Mouse (Mus musculus) G1E (cell line): ENCODE measurements around the gene Celf2.

Source experiments
- CTCF ChIP-seq: IDR thresholded peaks from 2 replicates; pipeline ENCODE4 v1.5.1; 2012; ENCODE audit warnings: low read depth, low read length, inconsistent platforms, mixed read lengths
- TAL1 ChIP-seq: conservative IDR thresholded peaks from 2 replicates; pipeline ENCODE4 v1.6.1; 2012; ENCODE audit warnings: low read depth, low read length, inconsistent platforms, mixed read lengths

- TF ChIP-seq CTCF (no peak), TAL1 (no peak)
Measured at GRCm38 (mm10) chr2:6586122-6586681, 923.2 kb downstream of the Celf2 start.
